Mouse (Mus musculus): ENCODE measurements around the gene Slc25a4.
A peak's percentile ranks its signal among the peaks of the same experiment; 100 is the strongest.

Slc25a4 gene

DNA sequence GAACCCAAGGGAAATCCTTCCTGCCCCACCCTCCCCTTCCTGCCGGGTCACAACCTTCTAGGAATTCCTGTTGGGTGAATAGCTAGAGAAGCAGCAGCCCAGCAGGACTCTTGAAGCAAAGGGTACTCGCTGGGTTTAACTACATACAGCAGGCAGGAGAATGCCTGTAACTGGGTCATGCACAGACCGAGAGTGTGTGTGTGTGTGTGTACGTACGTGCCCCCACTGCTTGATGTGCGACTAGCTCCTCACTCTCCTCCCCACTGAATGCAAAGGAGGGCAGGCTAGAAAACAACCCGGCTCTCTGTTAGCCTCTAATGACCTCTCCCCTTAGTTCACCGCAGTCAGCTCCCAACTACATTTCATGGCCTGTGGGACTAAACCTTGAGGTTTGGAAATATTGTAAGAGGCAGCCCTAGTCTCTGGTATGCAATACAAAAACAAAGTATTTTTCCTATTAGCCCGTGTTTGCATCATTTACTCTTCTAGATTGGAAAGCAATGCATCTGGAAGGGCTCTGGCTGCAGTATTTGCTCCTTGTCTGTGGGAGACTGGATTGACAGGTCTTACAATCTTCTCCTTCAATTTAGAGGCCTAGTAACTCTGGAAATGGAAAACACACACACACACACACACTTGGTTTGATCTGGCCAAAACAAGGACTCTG is 6.0 kb downstream of the Slc25a4 start:
- no peak for DNase-seq (ENCODE audit: low spot score)

DNA sequence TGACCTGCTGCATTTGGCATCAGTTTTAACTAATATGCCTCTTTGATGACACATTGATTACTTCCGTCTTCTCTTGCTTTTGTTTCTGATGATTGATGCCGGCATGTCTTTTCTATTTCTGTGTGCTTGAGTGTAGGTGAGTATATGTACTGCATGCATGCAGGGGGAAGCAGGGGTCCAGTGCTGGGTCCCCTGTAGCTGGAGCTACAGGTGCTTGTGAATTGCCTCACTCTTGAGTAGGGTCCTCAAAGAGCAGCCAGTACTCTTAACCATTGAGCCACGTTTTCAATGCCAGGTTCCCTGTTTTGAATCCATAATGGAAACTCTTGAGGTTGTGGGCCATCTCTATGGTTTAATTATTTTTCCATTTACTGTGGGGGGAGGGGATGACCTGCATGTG is 6.8 kb downstream of the Slc25a4 start:
- no peak for DNase-seq (ENCODE audit: low spot score)

DNA sequence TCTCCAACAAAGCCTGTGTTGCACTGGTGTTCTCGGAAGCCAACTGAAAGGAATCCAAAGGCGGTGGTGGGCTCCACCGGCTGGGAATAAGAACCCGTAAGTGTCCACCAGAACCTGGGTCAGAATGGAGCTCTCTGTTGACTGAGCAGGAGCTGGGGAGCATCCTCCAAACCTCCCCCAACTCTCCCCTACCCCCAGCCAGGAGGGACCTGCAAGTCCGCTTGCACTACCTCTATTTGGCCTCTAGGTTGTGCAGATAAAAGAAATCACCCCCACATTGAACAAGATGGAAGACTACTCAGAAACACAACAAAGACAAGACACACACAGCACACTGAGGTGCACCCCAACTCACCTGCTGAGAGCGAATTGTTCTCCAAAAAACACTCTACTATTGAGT is 8.7 kb downstream of the Slc25a4 start:
- no peak for DNase-seq (ENCODE audit: low spot score)

DNA sequence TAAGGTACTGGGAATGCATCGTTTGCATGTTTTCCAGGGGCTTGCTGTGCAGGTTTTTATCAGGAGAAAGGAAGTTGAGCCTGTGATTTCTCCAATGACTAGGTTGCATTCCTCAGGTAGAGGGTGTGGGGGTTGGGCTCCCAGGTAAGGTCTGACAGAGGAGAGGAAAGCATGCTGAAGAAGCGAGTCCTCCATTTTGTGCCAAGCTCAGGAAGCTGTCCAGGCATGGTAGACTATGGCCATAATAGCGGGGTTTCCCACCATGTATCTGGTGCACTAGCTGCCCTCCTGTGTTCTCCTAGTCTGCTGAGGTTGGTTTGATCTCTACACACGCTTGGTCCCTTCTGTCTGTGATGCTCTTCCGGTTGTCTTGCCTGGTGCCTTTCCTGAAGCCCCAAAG is 13.4 kb downstream of the Slc25a4 start:
- no peak for DNase-seq (ENCODE audit: low spot score)

DNA sequence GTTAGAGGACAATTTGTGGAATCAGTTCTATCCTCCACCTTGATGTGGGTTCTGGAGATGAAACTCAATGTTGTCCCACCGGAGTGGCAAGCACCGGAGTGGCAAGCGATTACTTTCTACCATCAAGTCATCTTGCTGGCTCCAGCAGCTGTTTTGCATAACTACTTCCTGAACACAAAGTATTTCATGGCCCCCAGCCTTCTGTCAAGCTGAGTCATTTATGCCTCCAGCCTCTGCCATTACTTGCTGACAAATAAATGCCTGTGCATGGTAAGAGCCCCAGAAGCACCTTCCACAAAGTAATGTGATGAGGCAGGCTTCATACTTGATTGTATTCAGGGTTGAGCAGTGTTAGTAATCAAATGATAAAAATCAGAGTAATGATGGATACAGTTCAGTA is 14.2 kb downstream of the Slc25a4 start:
- no peak for DNase-seq (ENCODE audit: low spot score)

DNA sequence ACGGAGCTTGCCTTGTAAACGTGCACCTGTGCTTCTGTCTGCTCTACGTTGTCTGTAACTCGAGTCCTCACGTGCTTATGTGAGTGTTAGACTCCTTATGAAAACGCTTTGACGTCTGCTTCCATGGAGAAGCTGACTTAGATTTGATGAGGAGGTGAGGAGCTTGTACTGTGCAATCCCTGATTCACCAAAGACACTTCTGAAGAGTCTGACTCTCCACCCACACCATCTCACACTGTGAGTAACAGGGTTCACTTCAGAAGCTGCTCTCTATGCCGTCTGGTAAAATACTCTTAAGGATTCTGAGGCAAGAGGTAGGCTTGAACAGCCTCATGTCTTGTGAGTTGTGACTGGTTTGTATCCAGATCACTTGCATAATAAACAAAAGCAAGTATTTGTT is 18.0 kb downstream of the Slc25a4 start:
- DNase-seq (ENCODE audit: low spot score): no peak

DNA sequence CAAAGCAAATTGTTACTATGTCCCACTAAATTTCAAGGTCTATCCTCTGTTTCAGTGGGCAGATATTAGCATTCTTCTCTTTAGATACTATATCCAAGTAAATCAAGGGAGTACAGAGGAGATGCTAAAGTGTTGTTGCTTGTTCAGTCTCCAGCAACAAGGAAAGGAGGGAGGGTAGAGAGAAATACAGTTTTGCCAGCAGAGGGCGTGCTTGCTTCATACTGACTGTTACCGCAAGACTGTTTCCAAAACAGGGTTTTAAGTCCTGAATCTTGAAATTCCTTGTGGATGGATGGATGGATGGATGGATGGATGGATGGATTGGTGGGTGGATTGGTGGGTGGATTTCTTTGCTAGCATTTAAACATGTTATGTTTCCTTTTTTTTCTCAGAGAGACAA is 25.7 kb downstream of the Slc25a4 start:
- DNase-seq (ENCODE audit: low spot score): peak; percentile 69

DNA sequence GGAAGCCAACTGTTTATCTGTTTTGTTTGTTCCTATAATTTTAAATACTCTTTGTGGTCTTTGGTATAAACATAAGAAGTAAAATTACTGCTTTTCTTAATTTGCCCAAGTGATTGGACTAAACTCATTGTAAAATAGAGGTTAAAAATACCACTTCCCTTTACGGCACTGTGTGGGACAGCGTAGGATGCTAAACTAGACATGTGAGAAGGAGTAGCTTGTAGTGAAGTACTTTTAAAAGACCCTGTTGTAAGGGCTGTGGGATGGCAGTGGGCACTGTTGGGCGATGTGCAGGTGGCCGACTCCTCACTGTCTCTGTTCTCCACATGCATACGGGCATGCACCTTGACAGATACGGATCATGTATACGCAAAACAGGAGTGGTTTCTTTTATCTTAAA is 30.9 kb downstream of the Slc25a4 start:
- no peak for DNase-seq (ENCODE audit: low spot score)

DNA sequence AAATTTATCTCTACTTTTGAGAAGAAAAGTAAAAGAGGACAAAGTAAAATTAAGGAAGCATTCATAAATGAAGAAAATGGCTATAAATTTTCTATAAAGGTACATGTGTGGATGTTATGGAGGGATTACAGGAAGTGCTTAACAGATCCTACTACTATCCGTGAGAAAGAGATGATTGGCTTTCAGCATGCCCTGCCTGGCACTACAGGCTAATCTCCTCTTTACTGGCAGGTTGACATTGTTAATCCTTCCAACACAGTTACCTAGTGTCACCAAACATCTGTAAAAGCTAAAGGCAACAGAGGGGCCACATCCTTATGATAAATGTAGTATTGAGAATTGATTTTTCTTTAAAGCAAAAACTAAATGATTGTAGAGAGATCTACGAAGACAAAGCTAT is 37.4 kb downstream of the Slc25a4 start:
- no peak for DNase-seq (ENCODE audit: low spot score)

DNA sequence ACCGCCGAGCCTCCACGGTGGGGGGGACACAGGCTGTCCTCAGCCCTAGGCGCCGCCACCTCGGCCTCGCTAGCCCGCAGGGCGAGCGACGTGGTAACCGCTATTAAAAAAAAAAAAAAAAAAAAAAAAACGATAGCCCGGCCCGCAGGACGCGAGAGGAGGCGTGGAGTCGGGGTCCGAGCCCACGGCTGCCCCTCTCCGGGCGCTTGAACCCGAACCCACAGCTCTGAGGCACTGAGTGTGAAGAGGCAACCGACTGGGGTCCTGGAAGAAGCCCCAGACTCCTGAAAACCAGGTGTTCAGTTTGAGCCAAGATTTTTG is 47.3 kb downstream of the Slc25a4 start:
- no peak for DNase-seq (ENCODE audit: low spot score)

DNA sequence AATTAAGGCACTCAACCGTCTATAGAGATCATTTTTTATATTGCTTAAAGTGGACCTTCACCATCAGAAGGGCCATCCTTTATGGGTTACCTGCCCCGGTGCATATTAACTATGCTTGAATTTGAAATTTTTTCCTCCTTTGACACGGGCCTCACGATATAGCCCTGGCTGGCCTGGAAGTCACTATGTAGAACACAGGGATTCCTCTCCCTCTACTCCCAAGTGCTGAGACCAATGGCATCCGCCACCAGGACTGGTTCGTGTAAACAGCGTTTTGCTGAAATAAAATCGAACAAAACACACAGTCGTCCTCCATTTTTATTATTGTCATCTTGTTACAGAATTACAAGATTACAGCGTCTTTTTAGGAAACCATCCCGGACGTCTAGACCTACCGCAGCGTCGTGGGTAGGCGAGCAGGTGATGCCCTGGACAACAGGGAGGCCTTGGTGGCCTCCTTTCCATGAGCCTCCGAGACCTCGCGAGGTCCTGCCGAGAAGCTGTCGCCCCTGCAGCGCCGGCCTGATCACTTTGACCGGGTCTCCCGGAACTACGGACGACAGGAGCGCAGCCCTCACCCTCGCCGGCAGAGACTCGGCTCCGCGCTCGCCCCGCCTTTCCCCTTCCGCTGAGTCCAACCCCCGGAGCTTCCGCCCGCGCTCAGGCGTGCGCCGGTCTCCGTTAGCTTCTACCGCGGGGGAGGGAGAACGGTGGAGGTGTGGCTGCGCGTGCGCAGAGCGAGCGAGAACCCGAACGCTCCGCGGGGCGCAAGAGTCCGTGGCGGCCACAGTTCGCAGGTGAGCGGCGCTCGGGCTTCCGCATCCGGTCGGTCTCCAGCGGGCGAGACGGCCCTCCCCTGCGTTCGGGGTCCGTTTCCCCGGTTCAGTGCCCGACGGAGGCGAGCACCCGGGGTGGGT is 47.9 kb downstream of the Slc25a4 start:
- peak; percentile 93 for DNase-seq (ENCODE audit: low spot score)
